Mouse (Mus musculus) liver, postnatal 0 days (tissue): ENCODE measurements around the gene Ddx47.

Experiments used
- CTCF ChIP-seq: sonication (generic); IDR thresholded peaks from 2 replicates; pipeline ENCODE4 v1.5.1; 2016; ENCODE audit warnings: antibody characterized with exemption, low read depth
- EP300 ChIP-seq: IDR thresholded peaks from 2 replicates; pipeline ENCODE4 v1.6.1; 2016; ENCODE audit warnings: antibody characterized with exemption, low read depth, mild to moderate bottlenecking

DNA sequence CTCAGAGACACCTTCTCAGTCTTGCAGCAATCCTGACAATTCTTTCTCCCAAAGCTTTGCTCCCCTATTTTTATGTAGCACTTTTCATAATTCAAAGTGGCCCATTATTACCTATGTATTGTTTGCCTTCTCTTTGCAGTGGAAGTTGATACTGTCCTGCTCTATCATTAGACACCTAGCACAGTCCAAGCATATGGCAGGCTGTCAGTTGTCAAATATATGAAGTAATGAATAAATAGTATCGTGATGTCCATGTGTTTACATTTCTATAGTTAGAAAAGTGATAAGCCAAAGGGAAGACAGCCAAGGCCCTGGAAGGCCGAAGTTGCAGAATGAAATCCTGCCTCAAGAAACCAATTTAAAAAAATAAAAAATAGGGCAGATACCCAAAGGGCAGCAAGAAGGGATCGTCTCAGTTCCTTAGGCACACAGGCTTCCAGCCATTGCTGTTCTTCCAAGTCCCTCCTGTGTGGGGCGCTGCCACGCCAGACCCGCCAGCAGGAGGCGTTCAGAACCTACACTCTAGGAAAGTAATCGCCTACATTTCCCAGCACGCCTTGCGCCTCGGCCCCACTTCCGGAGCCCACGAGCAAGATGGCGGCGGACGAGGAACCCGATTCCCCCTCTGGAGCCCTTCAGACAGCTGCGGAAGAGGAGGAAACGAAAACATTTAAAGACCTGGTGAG, at the start of gene Ddx47:
- TF ChIP-seq CTCF = peak; percentile 100
- no peak; the same call in 1 of the 2 replicates for TF ChIP-seq EP300
